Mouse (Mus musculus): ENCODE data around the gene Polr3a. TPM values are rescaled to one million over a fixed set of nuclear protein-coding genes. Genes with fewer than 3 reads are reported as not detected.

Polr3a gene
- total RNA-seq (2023) = 10 to 100 TPM; 11.3 to 15.1 TPM

DNA sequence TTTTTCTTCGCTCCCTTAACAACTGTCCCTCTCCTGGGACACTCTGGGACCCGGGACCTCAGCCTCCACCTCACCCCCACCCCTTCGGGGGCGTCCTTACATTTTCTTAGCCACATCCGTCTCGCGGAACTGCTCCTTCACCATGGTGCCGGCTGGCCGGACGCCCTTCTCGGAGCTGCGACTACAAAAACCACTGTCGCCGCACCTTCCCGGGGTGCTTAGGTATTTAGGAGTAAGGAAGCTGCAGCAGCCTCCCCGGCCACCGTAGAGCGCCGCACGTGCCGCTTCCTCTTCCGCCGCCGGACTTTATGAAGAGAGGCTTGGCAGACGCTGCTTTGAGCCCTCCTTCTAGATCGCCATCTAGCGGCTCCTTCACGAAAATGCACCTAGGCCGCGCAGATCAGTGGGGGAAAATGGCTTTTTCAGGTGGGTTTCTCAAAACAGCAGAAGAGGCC is at the start of gene Polr3a, which contains the start of gene Rps24:
Gene Polr3a, minus strand, starts transcription at position 286 of the 455 bp plus-strand sequence.
Gene Rps24, plus strand, starts transcription at position 353 of the 455 bp plus-strand sequence.

Other genes starting within 250 kb of the Polr3a start
- under 1 TPM; 0.09 to 0.11 TPM for gene Dlg5, start 241.1 kb downstream of the Polr3a start, total RNA-seq (2023)
- gene E330034G19Rik, start 193.8 kb downstream of the Polr3a start, total RNA-seq (2023) = not detected
- 1,000 to 10,000 TPM; 1,056 to 1,114 TPM for gene Rps24, start 67 bp upstream of the Polr3a start, total RNA-seq (2023)